Mouse (Mus musculus) liver, embryonic 14.5 days (tissue): ENCODE results near the gene Tbcel. TPM values are rescaled to one million over a fixed set of nuclear protein-coding genes. Genes with fewer than 3 reads are reported as not detected.
A peak's percentile ranks its signal among the peaks of the same experiment; 100 is the strongest.

ENCODE experiments used
- ATAC-seq: fragments of 200-750 bp; cut with Nextera tagmentation; 2 replicates; pipeline ENCODE4 v1.8.0; 2017; ENCODE audit warnings: moderate number of reproducible peaks, mild to moderate bottlenecking, moderate library complexity; ENCODE audit not compliant: insufficient read depth
- DNase-seq, 3 experiments: peaks; one replicate each; pipeline ENCODE4 v3.0.0-alpha.2; 2012 to 2013; ENCODE audit warnings: low read depth in 3 of 3, low spot score in 3 of 3
- H3K27ac ChIP-seq: fragments of 300-500 bp; sonication (generic); 2 replicates; pipeline ENCODE4 v1.5.1; 2014; ENCODE audit warnings: moderate library complexity, mild to moderate bottlenecking, control low read depth, inconsistent platforms
- H3K27me3 ChIP-seq: fragments of 300-500 bp; sonication (generic); 2 replicates; pipeline ENCODE4 v1.6.1; 2014; ENCODE audit warnings: mild to moderate bottlenecking, low read length, moderate library complexity; ENCODE audit not compliant: control insufficient read depth, insufficient read depth
- H3K36me3 ChIP-seq: fragments of 300-500 bp; sonication (generic); replicated peaks from 2 replicates; pipeline ENCODE4 v1.6.1; 2014; ENCODE audit warnings: low read depth; ENCODE audit not compliant: control insufficient read depth, insufficient read depth
- H3K4me1 ChIP-seq, 2 experiments: fragments of 200-500 bp in 1 of 2; fragments of 300-500 bp in 1 of 2; sonication (generic) in 1 of 2; replicated peaks; 2 replicates each; pipeline ENCODE4 v1.6.1; 2012 to 2014; ENCODE audit warnings: antibody characterized with exemption in 1 of 2, inconsistent platforms in 1 of 2, low read length in 1 of 2; ENCODE audit not compliant: control insufficient read depth in 2 of 2, insufficient read depth in 2 of 2
- H3K4me2 ChIP-seq: fragments of 300-500 bp; sonication (generic); 2 replicates; pipeline ENCODE4 v1.6.1; 2014; ENCODE audit warnings: low read depth, mild to moderate bottlenecking, control low read depth, moderate library complexity
- H3K4me3 ChIP-seq, 2 experiments: fragments of 200-500 bp in 1 of 2; fragments of 300-500 bp in 1 of 2; sonication (generic) in 1 of 2; 2 replicates each; pipeline ENCODE4 v1.5.1; 2012 to 2014; ENCODE audit warnings: low read depth in 2 of 2, low read length in 2 of 2, mild to moderate bottlenecking in 2 of 2, control low read depth in 1 of 2, inconsistent platforms in 1 of 2, moderate library complexity in 1 of 2; ENCODE audit not compliant: insufficient read depth in 1 of 2
- H3K9ac ChIP-seq: fragments of 300-500 bp; sonication (generic); replicated peaks from 2 replicates; pipeline ENCODE4 v1.6.1; 2014; ENCODE audit warnings: mild to moderate bottlenecking, control low read depth, moderate library complexity
- H3K9me3 ChIP-seq: fragments of 300-500 bp; sonication (generic); 2 replicates; pipeline ENCODE4 v1.6.1; 2016; ENCODE audit warnings: low read length, mixed read lengths; ENCODE audit not compliant: control insufficient read depth
- CTCF ChIP-seq: IDR thresholded peaks from 2 replicates; pipeline ENCODE4 v1.5.1; 2016; ENCODE audit warnings: antibody characterized with exemption, low read depth, control low read depth
- EP300 ChIP-seq: IDR thresholded peaks from 2 replicates; pipeline ENCODE4 v1.6.1; 2016; ENCODE audit warnings: antibody characterized with exemption, low read depth
- WGBS: fragments of 180-500 bp; shearing (Covaris S2); extraction: QIAGEN DNeasy Blood & Tissue Kit; methylation state at CpG from one replicate; pipeline ENCODE4 v1.1.7; 2014; ENCODE audit not compliant: insufficient replicate concordance; 5-methylcytosine and 5-hydroxymethylcytosine counted together
- polyA plus RNA-seq, 2 experiments: library from polyadenylated mRNA; depleted of rRNA in 1 of 2; stranded (reverse) in 1 of 2; unstranded in 1 of 2; fragments of >200 nt; fragmentation: Nextera tagmentation in 1 of 2; extraction: Ambion mirVana in 1 of 2; gene quantifications; 2 replicates each; pipeline versions ENCODE4 v1.2.1 to v1.2.3; 2012 to 2014

Tbcel gene
- polyA plus RNA-seq, 2 experiments, result 11.3 to 19.7 TPM

GRCm38 (mm10) chr9:42476166-42476565 lies 31.4 kb downstream of the Tbcel start:
- TF ChIP-seq CTCF (no peak), EP300 (no peak)
- no peak overlapping the region for H3K27ac ChIP-seq
- H3K9ac ChIP-seq, result no peak overlapping the region
- H3K9me3 ChIP-seq, result no peaks in the 10 kb centered on the region
- ATAC-seq (no peak), DNase-seq (no peak)
- H3K4me3 ChIP-seq, result no peak overlapping the region
- no peaks in the 10 kb centered on the region for H3K27me3 ChIP-seq
- H3K4me1 ChIP-seq, result peaks cover 13 to 19% of the 10 kb centered on the region in 2 experiments; a peak in 3 of 4 replicates
- 64% methylated on average over 4 of the region's 4 CpGs for WGBS
- H3K4me2 ChIP-seq, result no peak overlapping the region
- no peaks in the 10 kb centered on the region for H3K36me3 ChIP-seq

GRCm38 (mm10) chr9:42474244-42474643 lies 33.4 kb downstream of the Tbcel start:
- peak; percentile 12; the same call in 1 of the 2 replicates for ATAC-seq
- Histone ChIP-seq H3K36me3 (no peaks in the 10 kb centered on the region), H3K27me3 (no peaks in the 10 kb centered on the region), H3K4me2 (no peak overlapping the region), H3K4me1 (peaks cover 21 to 26% of the 10 kb centered on the region in 2 experiments), H3K27ac (no peak overlapping the region), H3K9me3 (no peaks in the 10 kb centered on the region), H3K4me3 (no peak overlapping the region), H3K9ac (no peak overlapping the region)
- 11% methylated on average over 8 of the region's 8 CpGs for WGBS
- DNase-seq, result no peak
- TF ChIP-seq CTCF (no peak), EP300 (peak; percentile 47; the same call in 1 of the 2 replicates)

DNA sequence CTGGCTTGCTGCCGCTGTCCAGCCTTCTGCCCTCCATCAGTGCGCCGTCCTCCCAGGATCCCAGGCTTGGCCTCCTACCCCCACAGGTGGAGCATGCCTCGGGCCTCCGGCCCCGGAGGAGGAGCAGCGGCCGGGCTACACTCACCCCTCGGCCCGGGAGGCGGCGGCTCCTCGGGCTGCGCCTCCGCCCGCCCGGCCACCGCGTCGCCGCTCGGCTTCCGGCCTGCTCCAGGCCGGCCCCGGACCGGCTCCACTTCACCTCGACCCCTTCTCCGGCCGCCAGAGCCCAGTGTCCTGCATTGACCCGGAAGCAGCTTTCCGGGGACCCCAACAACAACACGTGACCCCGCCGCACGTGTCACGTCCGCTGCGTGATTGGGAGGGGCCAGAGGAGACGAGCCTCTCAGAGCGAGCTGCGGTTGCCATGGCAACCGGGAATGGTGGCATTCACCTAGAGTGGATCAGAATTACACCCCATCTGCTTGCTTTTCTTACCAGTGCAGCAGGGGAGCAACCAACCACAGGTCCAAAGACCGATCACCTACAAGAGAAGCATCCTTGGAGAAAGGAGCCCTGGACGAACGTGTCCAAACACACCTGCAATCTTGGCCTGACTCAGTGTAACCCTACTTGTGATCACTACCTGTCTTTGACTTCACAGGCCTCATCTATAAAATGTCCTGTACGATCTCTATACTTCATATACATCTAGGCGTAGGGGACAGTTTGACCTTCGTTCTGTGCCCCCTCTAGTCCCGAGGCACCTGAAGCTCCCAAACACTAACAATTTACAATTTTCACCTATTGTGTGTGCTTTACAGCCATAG lies 35.5 kb downstream of the Tbcel start:
- Histone ChIP-seq H3K36me3 (no peaks in the 10 kb centered on the region), H3K9ac (peak overlapping the region; percentile 74), H3K27me3 (no peaks in the 10 kb centered on the region), H3K9me3 (no peaks in the 10 kb centered on the region), H3K4me3 (peak overlapping the region; percentile 69 to 89), H3K27ac (peak overlapping the region; percentile 84), H3K4me1 (peaks cover 21 to 28% of the 10 kb centered on the region in 2 experiments), H3K4me2 (peak overlapping the region; percentile 85)
- WGBS, result 7% methylated on average over 47 of the region's 49 CpGs
- peak; percentile 82 for ATAC-seq
- TF ChIP-seq EP300, result no peak
- TF ChIP-seq CTCF, result no peak
- DNase-seq, result peak; percentile 84 to 87 (median 86)

GRCm38 (mm10) chr9:42471214-42471613 lies 36.4 kb downstream of the Tbcel start:
- peak overlapping the region; percentile 84 for H3K27ac ChIP-seq
- ATAC-seq (peak; percentile 67), DNase-seq (peak; percentile 51 to 65 (median 56))
- H3K4me3 ChIP-seq, result peak overlapping the region; percentile 69 to 89
- H3K36me3 ChIP-seq, result no peaks in the 10 kb centered on the region
- no peaks in the 10 kb centered on the region for H3K9me3 ChIP-seq
- peaks cover 21 to 29% of the 10 kb centered on the region in 2 experiments for H3K4me1 ChIP-seq
- peak overlapping the region; percentile 85 for H3K4me2 ChIP-seq
- TF ChIP-seq CTCF (no peak), EP300 (no peak)
- H3K27me3 ChIP-seq, result no peaks in the 10 kb centered on the region
- 34% methylated on average over 4 of the region's 4 CpGs for WGBS
- peak overlapping the region; percentile 74 for H3K9ac ChIP-seq

DNA sequence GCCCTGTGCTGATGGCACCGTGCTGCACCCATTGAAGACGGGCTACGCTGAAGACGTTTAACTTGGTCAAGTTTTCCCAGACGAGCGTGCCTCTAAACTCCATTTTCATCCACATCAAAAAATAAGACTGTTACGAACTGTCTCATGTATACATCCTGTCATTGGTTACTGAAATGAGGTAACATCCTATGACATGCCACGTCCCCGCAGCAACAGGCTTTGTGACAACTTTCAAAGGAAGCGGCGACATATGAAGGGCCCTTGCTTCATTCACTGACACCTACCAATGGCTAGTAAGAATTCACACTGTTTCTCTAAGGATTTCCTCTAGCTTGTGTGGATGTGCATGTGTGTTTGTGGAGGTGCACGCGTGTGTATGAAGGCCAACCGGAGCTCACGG lies 38.3 kb downstream of the Tbcel start:
- H3K9ac ChIP-seq, result no peak overlapping the region
- TF ChIP-seq CTCF, result no peak
- no peak for TF ChIP-seq EP300
- no peak for DNase-seq
- 83% methylated on average over 15 of the region's 15 CpGs for WGBS
- H3K36me3 ChIP-seq, result no peaks in the 10 kb centered on the region
- H3K4me1 ChIP-seq, result peaks cover 21 to 29% of the 10 kb centered on the region in 2 experiments
- H3K27ac ChIP-seq, result no peak overlapping the region
- no peaks in the 10 kb centered on the region for H3K9me3 ChIP-seq
- no peak overlapping the region for H3K4me3 ChIP-seq
- ATAC-seq, result no peak
- no peak overlapping the region for H3K4me2 ChIP-seq
- no peaks in the 10 kb centered on the region for H3K27me3 ChIP-seq
